Mouse (Mus musculus) C2C12 (cell line): ENCODE results near the gene Cep83. TPM values are rescaled to one million over a fixed set of nuclear protein-coding genes. Genes with fewer than 3 reads are reported as not detected.
A peak's percentile ranks its signal among the peaks of the same experiment; 100 is the strongest.

Experiments
- H3K27me3 ChIP-seq: one replicate; pipeline ENCODE4 v1.6.1; 2011; ENCODE audit not compliant: control insufficient read depth, insufficient read depth, insufficient read length
- H3K36me3 ChIP-seq: one replicate; pipeline ENCODE4 v1.6.1; 2011; ENCODE audit not compliant: control insufficient read depth, insufficient read depth
- H3K4me3 ChIP-seq: one replicate; pipeline ENCODE4 v1.5.1; 2011; ENCODE audit warnings: mild to moderate bottlenecking, control low read depth; ENCODE audit not compliant: poor library complexity, insufficient read depth, severe bottlenecking
- H3K79me2 ChIP-seq: one replicate; pipeline ENCODE4 v1.6.1; 2011; ENCODE audit not compliant: control insufficient read depth, insufficient read depth
- H3K79me3 ChIP-seq: one replicate; pipeline ENCODE4 v1.6.1; 2011; ENCODE audit warnings: low read depth, control low read depth
- H3ac ChIP-seq: one replicate; pipeline ENCODE3; 2011; ENCODE audit warnings: low read depth; ENCODE audit not compliant: control insufficient read depth, insufficient read length
- CEBPB ChIP-seq: IDR thresholded peaks from one replicate; pipeline ENCODE4 v1.6.1; 2011; ENCODE audit warnings: low read depth, mild to moderate bottlenecking, control low read depth, moderate library complexity
- CTCF ChIP-seq: IDR thresholded peaks from one replicate; pipeline ENCODE4 v1.5.1; 2011; ENCODE audit not compliant: control insufficient read depth, insufficient read depth, insufficient read length
- FOSL1 ChIP-seq: IDR thresholded peaks from one replicate; pipeline ENCODE4 v1.8.0; 2011; ENCODE audit warnings: mild to moderate bottlenecking, low read length; ENCODE audit not compliant: poor library complexity, insufficient read depth, severe bottlenecking
- MAX ChIP-seq: IDR thresholded peaks from one replicate; pipeline ENCODE4 v1.6.1; 2011; ENCODE audit warnings: mild to moderate bottlenecking, control low read depth
- MYOD1 ChIP-seq: IDR thresholded peaks from one replicate; pipeline ENCODE4 v1.6.1; 2011; ENCODE audit warnings: low read depth; ENCODE audit not compliant: control insufficient read depth, insufficient read length
- MYOG ChIP-seq: IDR thresholded peaks from one replicate; pipeline ENCODE4 v1.6.1; 2011; ENCODE audit not compliant: control insufficient read depth, insufficient read length; ENCODE audit errors: extremely low read depth
- USF1 ChIP-seq: IDR thresholded peaks from one replicate; pipeline ENCODE4 v1.6.1; 2011; ENCODE audit warnings: low read depth, mild to moderate bottlenecking, control low read depth, moderate library complexity
- polyA plus RNA-seq: library from polyadenylated mRNA; unstranded; fragments of >200 nt; fragmentation: generic; extraction: Trizol; gene quantifications from one replicate; pipeline ENCODE4 v1.2.1, GENCODE M21; 2012; ENCODE audit warnings: missing spikeins

Gene Cep83
- polyA plus RNA-seq, 1 experiment: 5.6 TPM

DNA sequence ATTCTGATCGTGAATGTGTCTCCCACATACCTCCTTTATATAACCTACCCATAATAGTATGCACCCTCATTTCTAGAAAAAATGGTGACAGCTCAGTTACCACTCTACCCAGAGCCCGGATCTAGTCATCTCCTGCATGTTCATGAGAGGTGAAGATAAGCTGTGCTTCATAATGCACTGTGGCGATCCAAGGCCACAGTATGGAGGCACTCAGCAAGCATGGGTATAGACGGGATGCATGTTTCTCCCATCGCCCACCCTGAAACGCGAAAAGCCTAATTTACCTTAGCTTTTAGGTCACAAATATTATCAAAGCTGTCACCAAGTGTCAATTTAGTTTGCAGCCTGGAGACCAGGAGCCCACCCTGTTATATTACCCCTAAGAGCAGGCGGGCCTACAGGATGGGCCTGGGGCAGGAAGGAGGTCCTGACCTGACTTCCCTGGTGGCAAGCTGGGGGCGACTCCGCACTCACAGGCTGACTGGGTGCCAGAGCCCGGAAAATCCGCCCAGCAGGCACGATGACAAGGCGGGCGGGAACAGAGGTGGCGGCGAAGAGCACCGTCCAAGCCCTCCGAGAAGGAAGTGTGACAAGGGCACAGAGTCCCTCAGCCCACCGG lies 544 bp upstream of the Cep83 start:
- TF ChIP-seq MYOD1 (no peak), USF1 (no peak), MAX (no peak), FOSL1 (no peak), CEBPB (no peak), MYOG (no peak), CTCF (no peak)

DNA sequence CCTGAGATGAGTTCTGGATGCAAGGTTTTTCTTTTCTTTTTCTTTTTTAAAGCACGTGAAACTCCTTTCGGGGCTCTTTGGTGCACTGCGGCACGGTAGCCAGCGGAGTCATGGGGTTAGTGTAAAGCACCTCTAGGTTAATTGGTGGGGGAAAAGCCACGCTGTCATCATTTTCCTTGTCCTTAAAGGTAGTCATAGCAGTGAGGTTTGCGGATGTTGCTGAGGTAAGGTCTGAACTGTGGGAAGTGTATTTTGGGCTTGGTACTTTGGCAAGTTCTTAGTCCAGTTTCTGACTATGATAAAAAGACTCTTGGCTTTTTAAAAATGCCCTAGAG lies 689 bp downstream of the Cep83 start:
- H3K27me3 ChIP-seq: no peaks in the 10 kb centered on the region
- TF ChIP-seq CTCF (no peak), MAX (no peak), CEBPB (no peak), MYOG (no peak), FOSL1 (no peak), USF1 (no peak), MYOD1 (no peak)
- no peaks in the 10 kb centered on the region for H3K36me3 ChIP-seq
- peaks cover 32% of the 10 kb centered on the region for H3K79me3 ChIP-seq
- peaks cover 58% of the 10 kb centered on the region for H3K79me2 ChIP-seq
- H3K4me3 ChIP-seq: peak overlapping the region; percentile 78
- H3ac ChIP-seq: peak overlapping the region; percentile 91

More for the DNA sequence above, 544 bp upstream of the Cep83 start:
- Histone ChIP-seq H3ac (peak overlapping the region; percentile 97), H3K36me3 (no peaks in the 10 kb centered on the region), H3K79me2 (peaks cover 52% of the 10 kb centered on the region), H3K27me3 (no peaks in the 10 kb centered on the region), H3K4me3 (peak overlapping the region; percentile 78), H3K79me3 (peaks cover 27% of the 10 kb centered on the region)

GRCm38 (mm10) chr10:94690376-94690775 lies 1.9 kb downstream of the Cep83 start:
- Histone ChIP-seq H3K4me3 (no peak overlapping the region), H3K27me3 (no peaks in the 10 kb centered on the region), H3K79me2 (peaks cover 66% of the 10 kb centered on the region), H3K79me3 (peaks cover 35% of the 10 kb centered on the region), H3ac (no peak overlapping the region), H3K36me3 (no peaks in the 10 kb centered on the region)
- TF ChIP-seq MYOD1: no peak
- TF ChIP-seq USF1: no peak
- no peak for TF ChIP-seq FOSL1
- no peak for TF ChIP-seq CTCF
- TF ChIP-seq CEBPB: no peak
- no peak for TF ChIP-seq MAX
- no peak for TF ChIP-seq MYOG

- Histone ChIP-seq H3K79me2 (peaks cover 77% of the 10 kb centered on the region), H3K36me3 (no peaks in the 10 kb centered on the region), H3K4me3 (no peak overlapping the region), H3K79me3 (peaks cover 40% of the 10 kb centered on the region), H3ac (no peak overlapping the region), H3K27me3 (no peaks in the 10 kb centered on the region)
- no peak for TF ChIP-seq CEBPB
- no peak for TF ChIP-seq MYOG
- TF ChIP-seq FOSL1: no peak
- no peak for TF ChIP-seq USF1
- TF ChIP-seq MAX: no peak
- TF ChIP-seq MYOD1: no peak
- TF ChIP-seq CTCF: no peak
Measured at GRCm38 (mm10) chr10:94692163-94692562, 3.7 kb downstream of the Cep83 start.

- TF ChIP-seq FOSL1: no peak
- TF ChIP-seq CTCF: no peak
- TF ChIP-seq CEBPB: no peak
- TF ChIP-seq MAX: no peak
- no peak for TF ChIP-seq MYOD1
- no peak for TF ChIP-seq USF1
- no peak for TF ChIP-seq MYOG
Measured at GRCm38 (mm10) chr10:94705643-94706258, 17.3 kb downstream of the Cep83 start.

More at GRCm38 (mm10) chr10:94705643-94706258, 17.3 kb downstream of the Cep83 start:
- Histone ChIP-seq H3K27me3 (no peaks in the 10 kb centered on the region), H3K79me2 (peaks cover 87% of the 10 kb centered on the region), H3K79me3 (peaks cover 42% of the 10 kb centered on the region), H3K36me3 (no peaks in the 10 kb centered on the region), H3K4me3 (no peak overlapping the region), H3ac (no peak overlapping the region)
